In the genomic region with DNA sequence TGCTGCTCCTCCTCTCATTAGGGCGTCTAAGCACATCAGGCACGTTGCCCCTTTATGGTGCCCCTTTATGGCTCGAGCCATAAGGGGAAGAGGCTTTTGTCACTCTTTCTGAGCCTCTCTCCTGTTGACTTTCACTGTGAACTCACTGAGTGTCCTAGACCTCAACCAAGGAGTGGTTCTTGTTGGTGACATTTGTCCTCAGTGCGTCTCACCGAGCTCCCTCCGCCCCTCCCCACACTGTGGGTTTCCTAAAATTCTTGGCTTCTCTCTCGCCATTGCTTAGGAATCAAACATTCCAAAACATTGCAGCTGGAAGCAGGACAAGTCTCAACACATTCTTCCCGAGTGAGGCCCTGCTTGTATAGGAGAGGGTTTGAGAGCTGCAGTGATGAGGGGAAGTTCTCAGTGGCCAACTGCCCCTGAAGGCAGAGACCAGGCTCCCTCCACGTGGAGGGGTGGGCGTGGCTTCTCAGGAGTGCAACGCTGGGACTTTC, we compare ENCODE assay signal across 9 mouse cellular contexts. TPM values are rescaled to one million over a fixed set of nuclear protein-coding genes. Genes with fewer than 3 reads are reported as not detected.
DNase-seq lines count a peak whose midpoint lies in the region; ATAC-seq and TF ChIP-seq lines count a peak whose summit lies in the region.
"Had no signal": no experiment of that assay in that cellular context is flagged by ENCODE, and none has a peak within 500 bp of the region (broad histone marks: within the 10 kb centered on the region; RNA-seq: fewer than 3 reads in every experiment).

No protein-coding gene starts in this region.

- TF ChIP-seq CTCF in midbrain, postnatal 0 days (IDR thresholded peaks at IDR 0.05) = no peak

- WGBS in liver, embryonic 16.5 days (ENCODE audit: insufficient replicate concordance) = 41% methylated on average over 11 of the region's 11 CpGs
- WGBS in liver, embryonic 11.5 days = 54% methylated on average over 11 of the region's 11 CpGs
- WGBS in embryonic facial prominence, embryonic 14.5 days = 28% methylated on average over 11 of the region's 11 CpGs
- WGBS in intestine, embryonic 15.5 days = 27% methylated on average over 11 of the region's 11 CpGs
- WGBS in midbrain, postnatal 0 days = 48% methylated on average over 11 of the region's 11 CpGs

- 0 out of 2 replicates have a peak, but pooled peaks have one; percentile 24 for ATAC-seq in liver, embryonic 16.5 days (ENCODE audit: low read depth)
- no peak for ATAC-seq in liver, embryonic 11.5 days (replicated peaks; ENCODE audit: low FRiP score)
- peak; percentile 82 for ATAC-seq in embryonic facial prominence, embryonic 14.5 days (ENCODE audit: low read depth)
- ATAC-seq in intestine, embryonic 15.5 days = peak; percentile 85
- ATAC-seq in midbrain, postnatal 0 days (ENCODE audit: low FRiP score) = 0 out of 2 replicates have a peak, but pooled peaks have one; percentile 54

- no peaks in the 10 kb centered on the region for H3K27me3 ChIP-seq in liver, embryonic 16.5 days (ENCODE audit: control insufficient read depth, insufficient read depth, low read depth, low read length)
- H3K27me3 ChIP-seq in liver, embryonic 11.5 days (replicated peaks; ENCODE audit: control insufficient read depth, insufficient read depth, low read length) = no peaks in the 10 kb centered on the region
- H3K27me3 ChIP-seq in embryonic facial prominence, embryonic 14.5 days (replicated peaks; ENCODE audit: control insufficient read depth, insufficient read depth, low read length) = no peaks in the 10 kb centered on the region
- H3K27me3 ChIP-seq in intestine, embryonic 15.5 days (replicated peaks) = no peaks in the 10 kb centered on the region
- no peaks in the 10 kb centered on the region for H3K27me3 ChIP-seq in midbrain, postnatal 0 days (ENCODE audit: insufficient read depth, low read length)
- H3K27me3 ChIP-seq: megakaryocyte, embryonic 14.5 days had no signal

- H3K36me3 ChIP-seq in liver, embryonic 16.5 days (ENCODE audit: control insufficient read depth, insufficient read depth) = no peaks in the 10 kb centered on the region
- H3K36me3 ChIP-seq in liver, embryonic 11.5 days (ENCODE audit: control insufficient read depth, insufficient read depth, low read length) = no peaks in the 10 kb centered on the region
- H3K36me3 ChIP-seq in embryonic facial prominence, embryonic 14.5 days (ENCODE audit: control insufficient read depth, insufficient read depth, low read length) = no peaks in the 10 kb centered on the region
- H3K36me3 ChIP-seq in intestine, embryonic 15.5 days = no peaks in the 10 kb centered on the region
- H3K36me3 ChIP-seq in midbrain, postnatal 0 days (ENCODE audit: insufficient read depth, low read length) = no peaks in the 10 kb centered on the region

- H3K4me1 ChIP-seq in liver, embryonic 16.5 days (ENCODE audit: control insufficient read depth, low read depth, low read length) = peaks cover 6% of the 10 kb centered on the region
- no peaks in the 10 kb centered on the region; the same call in 1 of the 2 replicates for H3K4me1 ChIP-seq in liver, embryonic 11.5 days (replicated peaks; ENCODE audit: control insufficient read depth, insufficient read depth, low read length)
- peaks cover 27% of the 10 kb centered on the region; the same call in 1 of the 2 replicates for H3K4me1 ChIP-seq in embryonic facial prominence, embryonic 14.5 days (ENCODE audit: control insufficient read depth, insufficient read depth, low read length)
- H3K4me1 ChIP-seq in intestine, embryonic 15.5 days (replicated peaks) = peaks cover 10% of the 10 kb centered on the region
- no peaks in the 10 kb centered on the region for H3K4me1 ChIP-seq in midbrain, postnatal 0 days (ENCODE audit: insufficient read depth, low read length)

- H3K9ac ChIP-seq in liver, embryonic 16.5 days (ENCODE audit: low read depth, low read length) = no peak overlapping the region
- no peak overlapping the region for H3K9ac ChIP-seq in liver, embryonic 11.5 days (ENCODE audit: low read depth, low read length)
- no peak overlapping the region for H3K9ac ChIP-seq in embryonic facial prominence, embryonic 14.5 days (ENCODE audit: low read depth, low read length)
- H3K9ac ChIP-seq in intestine, embryonic 15.5 days = no peak overlapping the region
- H3K9ac ChIP-seq in midbrain, postnatal 0 days (replicated peaks; ENCODE audit: low read length, poor library complexity, severe bottlenecking) = no peak overlapping the region

- H3K4me2 ChIP-seq in liver, embryonic 16.5 days (ENCODE audit: low read depth, low read length) = no peak overlapping the region
- H3K4me2 ChIP-seq in liver, embryonic 11.5 days = no peak overlapping the region
- H3K4me2 ChIP-seq in embryonic facial prominence, embryonic 14.5 days (ENCODE audit: low read depth, low read length) = 0 out of 2 replicates have a peak overlapping the region, but pooled peaks have one; percentile 1
- peak overlapping the region; percentile 24; the same call in 1 of the 2 replicates for H3K4me2 ChIP-seq in intestine, embryonic 15.5 days (replicated peaks)
- no peak overlapping the region for H3K4me2 ChIP-seq in midbrain, postnatal 0 days (ENCODE audit: low read depth, low read length, poor library complexity, severe bottlenecking)

- DNase-seq in liver, embryonic 11.5 days (ENCODE audit: low spot score) = no peak
- DNase-seq in embryonic facial prominence, embryonic 14.5 days (ENCODE audit: low spot score) = peak; percentile 91
- DNase-seq in midbrain, postnatal 0 days (ENCODE audit: low spot score) = peak; percentile 70
- DNase-seq in gastrocnemius, adult 8-10 months (ENCODE audit: low spot score in 2 of 2) = no peak
- no peak for DNase-seq in ovary, adult 18-20 months (ENCODE audit: low spot score)
- no peak for DNase-seq in left cerebral cortex, postnatal 25 days (ENCODE audit: low spot score in 2 of 2)

- H3K9me3 ChIP-seq in liver, embryonic 16.5 days (replicated peaks; ENCODE audit: control insufficient read depth, low read length) = no peaks in the 10 kb centered on the region
- H3K9me3 ChIP-seq in liver, embryonic 11.5 days (ENCODE audit: control insufficient read depth, low read length) = no peaks in the 10 kb centered on the region
- H3K9me3 ChIP-seq in embryonic facial prominence, embryonic 14.5 days (ENCODE audit: control insufficient read depth, low read length) = peaks cover 3% of the 10 kb centered on the region; the same call in 1 of the 2 replicates
- no peaks in the 10 kb centered on the region for H3K9me3 ChIP-seq in intestine, embryonic 15.5 days
- H3K9me3 ChIP-seq in midbrain, postnatal 0 days (ENCODE audit: low read length) = no peaks in the 10 kb centered on the region

- H3K4me3 ChIP-seq in liver, embryonic 16.5 days (ENCODE audit: low read depth, low read length) = no peak overlapping the region
- H3K4me3 ChIP-seq in liver, embryonic 11.5 days (ENCODE audit: low read depth, low read length) = no peak overlapping the region
- no peak overlapping the region for H3K4me3 ChIP-seq in embryonic facial prominence, embryonic 14.5 days (ENCODE audit: low read depth, low read length)
- H3K4me3 ChIP-seq in intestine, embryonic 15.5 days (replicated peaks) = no peak overlapping the region
- H3K4me3 ChIP-seq in midbrain, postnatal 0 days (ENCODE audit: low read depth, low read length) = no peak overlapping the region
- H3K4me3 ChIP-seq: megakaryocyte, embryonic 14.5 days had no signal

- intact Hi-C loops in left cerebral cortex, postnatal 25 days (cut with DNase I) = no loop called here

- H3K27ac ChIP-seq in liver, embryonic 16.5 days (ENCODE audit: low read length) = no peak overlapping the region
- no peak overlapping the region for H3K27ac ChIP-seq in liver, embryonic 11.5 days (ENCODE audit: low read depth, low read length)
- 0 out of 2 replicates have a peak overlapping the region, but pooled peaks have one; percentile 45 for H3K27ac ChIP-seq in embryonic facial prominence, embryonic 14.5 days (replicated peaks; ENCODE audit: low read depth, low read length)
- H3K27ac ChIP-seq in intestine, embryonic 15.5 days = peak overlapping the region; percentile 40; the same call in 1 of the 2 replicates
- H3K27ac ChIP-seq in midbrain, postnatal 0 days (ENCODE audit: low read depth, low read length) = no peak overlapping the region

RNA-seq across cellular contexts. Expression of a gene that starts 46.0 kb away (rescaled TPM):
- 13.5 and 16.8 TPM in 2 replicates for polyA plus RNA-seq in liver, embryonic 16.5 days (2015; fragmentation: Nextera tagmentation; extraction: Ambion mirVana)
- polyA plus RNA-seq in liver, embryonic 11.5 days (2014; fragmentation: Nextera tagmentation; extraction: Ambion mirVana) = 28.5 and 28.9 TPM in 2 replicates
- polyA plus RNA-seq in embryonic facial prominence, embryonic 14.5 days (2014; fragmentation: Nextera tagmentation; extraction: Ambion mirVana) = 11.4 and 13.0 TPM in 2 replicates
- 12.5 and 13.5 TPM in 2 replicates for polyA plus RNA-seq in intestine, embryonic 15.5 days (2015; fragmentation: Nextera tagmentation; extraction: Ambion mirVana)
- 23.6 and 27.8 TPM in 2 replicates for total RNA-seq in midbrain, postnatal 0 days (2014; rRNA removed)
- 20.3 and 20.9 TPM in 2 replicates for polyA plus RNA-seq in midbrain, postnatal 0 days (2015; fragmentation: Nextera tagmentation; extraction: Ambion mirVana)
- 10 to 100 TPM; 13.4 to 18.9 (median 15.7) TPM for total RNA-seq in gastrocnemius, adult 8-10 months (2022)
- total RNA-seq in left cerebral cortex, postnatal 25 days (2021) = 10 to 100 TPM; 56.8 to 60.8 TPM

Comparison
In these comparisons a context has a peak if more than half of its experiments do, and no peak if none do; other contexts are left out.
1. H3K27ac ChIP-seq: peak in embryonic facial prominence, embryonic 14.5 days (single experiment) and intestine, embryonic 15.5 days (single experiment); none in liver, embryonic 16.5 days (single experiment), liver, embryonic 11.5 days (single experiment) and midbrain, postnatal 0 days (single experiment).
2. H3K4me2 ChIP-seq: peak in embryonic facial prominence, embryonic 14.5 days (single experiment) and intestine, embryonic 15.5 days (single experiment); none in liver, embryonic 16.5 days (single experiment), liver, embryonic 11.5 days (single experiment) and midbrain, postnatal 0 days (single experiment).
3. DNase-seq: peak in embryonic facial prominence, embryonic 14.5 days (single experiment) and midbrain, postnatal 0 days (single experiment); none in liver, embryonic 11.5 days (single experiment), gastrocnemius, adult 8-10 months (0 of 2), ovary, adult 18-20 months (single experiment) and left cerebral cortex, postnatal 25 days (0 of 2).